Mouse (Mus musculus) CH12.LX (cell line): ENCODE measurements around the gene Tmem214. TPM values are rescaled to one million over a fixed set of nuclear protein-coding genes. Genes with fewer than 3 reads are reported as not detected.

Source experiments
- DNase-seq: peaks from one replicate; pipeline ENCODE4 v3.0.0-alpha.2; 2013; ENCODE audit errors: extremely low read depth
- H3K27ac ChIP-seq: 2 replicates; pipeline ENCODE4 v1.5.1; 2012; ENCODE audit warnings: low read depth, mild to moderate bottlenecking, control low read depth, moderate library complexity; ENCODE audit not compliant: insufficient read depth
- H3K27me3 ChIP-seq: replicated peaks from 2 replicates; pipeline ENCODE3; 2012; ENCODE audit warnings: inconsistent platforms
- H3K36me3 ChIP-seq, 2 experiments: replicated peaks in 1 of 2; 2 replicates each; pipeline versions ENCODE3 to v1.6.1; 2012; ENCODE audit warnings: inconsistent platforms in 1 of 2, low read length in 1 of 2, mild to moderate bottlenecking in 1 of 2, mixed read lengths in 1 of 2, moderate library complexity in 1 of 2; ENCODE audit not compliant: control insufficient read depth in 1 of 2, insufficient read depth in 1 of 2
- H3K4me1 ChIP-seq, 2 experiments: 2 replicates each; pipeline ENCODE4 v1.6.1; 2012; ENCODE audit warnings: inconsistent platforms in 1 of 2, moderate library complexity in 1 of 2; ENCODE audit not compliant: insufficient read depth in 2 of 2, control insufficient read depth in 1 of 2
- H3K4me2 ChIP-seq: 2 replicates; pipeline ENCODE4 v1.6.1; 2012; ENCODE audit warnings: low read depth, mild to moderate bottlenecking, control low read depth; ENCODE audit not compliant: poor library complexity, insufficient read depth, severe bottlenecking
- H3K4me3 ChIP-seq, 3 experiments: fragments of 150-350 bp in 1 of 3; sonication (generic) in 1 of 3; replicated peaks in 1 of 3; 2 replicates each; pipeline versions ENCODE3 to v1.5.1; 2011 to 2012; ENCODE audit warnings: low read depth in 2 of 3, low read length in 2 of 3, mild to moderate bottlenecking in 2 of 3, moderate library complexity in 2 of 3, control low read depth in 1 of 3, improper control_type of control experiment in 1 of 3, inconsistent platforms in 1 of 3, mixed read lengths in 1 of 3; ENCODE audit not compliant: poor library complexity in 1 of 3
- H3K79me2 ChIP-seq: replicated peaks from 2 replicates; pipeline ENCODE4 v1.6.1; 2012; ENCODE audit warnings: mild to moderate bottlenecking, moderate library complexity; ENCODE audit not compliant: control insufficient read depth, poor library complexity, insufficient read depth, severe bottlenecking; ENCODE audit errors: extremely low read depth
- H3K9ac ChIP-seq: 2 replicates; pipeline ENCODE4 v1.6.1; 2012; ENCODE audit warnings: low read depth, mild to moderate bottlenecking, control low read depth, moderate library complexity; ENCODE audit not compliant: insufficient read depth
- H3K9me3 ChIP-seq: replicated peaks from 2 replicates; pipeline ENCODE3; 2012; ENCODE audit warnings: low read length, inconsistent platforms, mixed read lengths
- CHD2 ChIP-seq: IDR thresholded peaks from 2 replicates; pipeline ENCODE4 v1.6.1; 2011; ENCODE audit warnings: low read length, improper control_type of control experiment
- CTCF ChIP-seq, 2 experiments: IDR thresholded peaks in 1 of 2; conservative IDR thresholded peaks in 1 of 2; 2 replicates each; pipeline ENCODE4 v1.5.1; 2011 to 2012; ENCODE audit warnings: low read depth in 2 of 2, low read length in 2 of 2, improper control_type of control experiment in 1 of 2, inconsistent platforms in 1 of 2, mild to moderate bottlenecking in 1 of 2, moderate library complexity in 1 of 2
- E2F4 ChIP-seq: IDR thresholded peaks from 2 replicates; pipeline ENCODE4 v1.6.1; 2011; ENCODE audit warnings: low read depth, low read length, improper control_type of control experiment; ENCODE audit not compliant: insufficient replicate concordance
- ELF1 ChIP-seq: IDR thresholded peaks from 2 replicates; pipeline ENCODE4 v1.6.1; 2014; ENCODE audit warnings: low read depth, mild to moderate bottlenecking, inconsistent platforms, low read length, improper control_type of control experiment
- EP300 ChIP-seq: IDR thresholded peaks from 2 replicates; pipeline ENCODE4 v1.6.1; 2011; ENCODE audit warnings: low read length, improper control_type of control experiment
- ETS1 ChIP-seq: conservative IDR thresholded peaks from 2 replicates; pipeline ENCODE4 v1.6.1; 2012; ENCODE audit warnings: low read depth, mild to moderate bottlenecking, inconsistent platforms, low read length, improper control_type of control experiment, moderate library complexity
- GABPA ChIP-seq: IDR thresholded peaks from 2 replicates; pipeline ENCODE4 v1.6.1; 2012; ENCODE audit warnings: low read depth, low read length, improper control_type of control experiment, inconsistent platforms; ENCODE audit not compliant: insufficient replicate concordance
- JUN ChIP-seq: IDR thresholded peaks from 2 replicates; pipeline ENCODE4 v1.6.1; 2011; ENCODE audit warnings: low read depth, mild to moderate bottlenecking, low read length, improper control_type of control experiment, moderate library complexity; ENCODE audit not compliant: insufficient read depth
- JUND ChIP-seq: conservative IDR thresholded peaks from 2 replicates; pipeline ENCODE4 v1.6.1; 2011; ENCODE audit warnings: low read depth, low read length, improper control_type of control experiment
- KAT2A ChIP-seq: IDR thresholded peaks from 2 replicates; pipeline ENCODE4 v1.6.1; 2012; ENCODE audit warnings: low read length, improper control_type of control experiment, inconsistent platforms; ENCODE audit not compliant: insufficient replicate concordance
- MAFK ChIP-seq: IDR thresholded peaks from 2 replicates; pipeline ENCODE4 v1.6.1; 2011; ENCODE audit warnings: low read length, improper control_type of control experiment; ENCODE audit not compliant: insufficient replicate concordance
- MEF2A ChIP-seq: IDR thresholded peaks from 2 replicates; pipeline ENCODE4 v1.6.1; 2014; ENCODE audit warnings: low read depth, mild to moderate bottlenecking, inconsistent platforms, low read length, improper control_type of control experiment, borderline replicate concordance
- MXI1 ChIP-seq: IDR thresholded peaks from 2 replicates; pipeline ENCODE4 v1.6.1; 2011; ENCODE audit warnings: mild to moderate bottlenecking, low read depth, low read length, improper control_type of control experiment
- MYC ChIP-seq: IDR thresholded peaks from 2 replicates; pipeline ENCODE4 v1.6.1; 2011; ENCODE audit warnings: low read depth, mild to moderate bottlenecking, improper control_type of control experiment, low read length
- NELFE ChIP-seq: IDR thresholded peaks from 2 replicates; pipeline ENCODE4 v1.6.1; 2011; ENCODE audit warnings: low read depth, low read length, improper control_type of control experiment
- POLR2A ChIP-seq: IDR thresholded peaks from 2 replicates; pipeline ENCODE4 v1.6.1; 2011; ENCODE audit warnings: low read depth, mild to moderate bottlenecking, improper control_type of control experiment, low read length
- POLR2AphosphoS2 ChIP-seq: IDR thresholded peaks from 2 replicates; pipeline ENCODE4 v1.6.1; 2011; ENCODE audit warnings: low read depth, low read length, improper control_type of control experiment
- RAD21 ChIP-seq: IDR thresholded peaks from 2 replicates; pipeline ENCODE4 v1.6.1; 2011; ENCODE audit warnings: low read depth, mild to moderate bottlenecking, low read length, improper control_type of control experiment, moderate library complexity
- SIN3A ChIP-seq: IDR thresholded peaks from 2 replicates; pipeline ENCODE4 v1.6.1; 2012; ENCODE audit warnings: low read length, improper control_type of control experiment, inconsistent platforms
- TBP ChIP-seq: conservative IDR thresholded peaks from 2 replicates; pipeline ENCODE4 v1.6.1; 2011; ENCODE audit warnings: low read depth, low read length, improper control_type of control experiment
- TCF12 ChIP-seq: IDR thresholded peaks from 2 replicates; pipeline ENCODE4 v1.6.1; 2014; ENCODE audit warnings: low read depth, mild to moderate bottlenecking, inconsistent platforms, low read length, improper control_type of control experiment
- USF1 ChIP-seq: IDR thresholded peaks from 2 replicates; pipeline ENCODE4 v1.6.1; 2014; ENCODE audit warnings: low read depth, mild to moderate bottlenecking, inconsistent platforms, low read length, improper control_type of control experiment
- USF2 ChIP-seq: conservative IDR thresholded peaks from 2 replicates; pipeline ENCODE4 v1.6.1; 2011; ENCODE audit warnings: low read depth, low read length, improper control_type of control experiment
- dilution Hi-C: fragments of 300-500 bp; cut with MboI; formaldehyde crosslinking; loops from 2 replicates; pipeline ENCODE4 v1.14.3; 2020; ENCODE audit warnings: low sequenced_read_pairs; ENCODE audit not compliant: extremely low pct_unique_long_range_greater_than_20kb, extremely low pct_ligation_motif_present
- in situ Hi-C: fragments of 300-500 bp; cut with MboI; formaldehyde crosslinking; loops from 3 replicates; pipeline ENCODE4 v1.14.3; 2019; ENCODE audit warnings: low sequenced_read_pairs, low pct_ligation_motif_present, low pct_unique_long_range_greater_than_20kb, mixed read lengths
- polyA plus RNA-seq: library from polyadenylated mRNA; unstranded; fragments of >175 nt; gene quantifications from 2 replicates; pipeline ENCODE4 v1.2.1, GENCODE M21; 2012; ENCODE audit warnings: low read depth; ENCODE audit not compliant: insufficient read length
- total RNA-seq, 2 experiments: library from RNA; depleted of rRNA; stranded (reverse); fragments of 300-350 nt in 1 of 2; fragments of >200 nt in 1 of 2; gene quantifications; 2 replicates each; pipeline ENCODE4 v1.2.3; 2012 to 2014

The Tmem214 gene
- total and polyA plus RNA-seq, 3 experiments = 28.3 to 35.3 (median 31.9) TPM

DNA sequence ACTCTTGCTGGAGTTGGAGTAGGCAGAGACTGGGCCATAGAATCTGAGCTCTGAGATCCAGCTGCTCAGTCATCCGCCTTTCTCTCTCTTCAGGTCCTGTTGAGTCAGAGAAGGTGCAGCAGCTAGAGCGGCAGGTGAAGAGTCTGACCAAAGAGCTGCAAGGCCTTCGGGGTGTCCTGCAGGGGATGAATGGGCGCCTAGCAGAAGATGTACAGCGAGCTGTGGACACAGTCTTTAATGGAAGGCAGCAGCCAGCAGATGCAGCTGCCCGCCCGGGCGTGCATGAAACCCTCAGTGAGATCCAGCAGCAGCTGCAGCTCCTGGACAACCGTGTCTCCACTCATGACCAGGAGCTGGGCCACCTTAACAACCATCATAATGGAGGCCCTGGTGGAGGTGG is 49.0 kb downstream of the Tmem214 start:
- no peak for DNase-seq
- Histone ChIP-seq H3K9me3 (no peaks in the 10 kb centered on the region), H3K9ac (no peak overlapping the region), H3K36me3 (no peaks in the 10 kb centered on the region), H3K4me3 (no peak overlapping the region), H3K27ac (no peak overlapping the region), H3K4me1 (peaks cover 12 to 30% of the 10 kb centered on the region in 2 experiments), H3K27me3 (peaks cover 47% of the 10 kb centered on the region), H3K4me2 (no peak overlapping the region), H3K79me2 (no peaks in the 10 kb centered on the region)
- no peak for TF ChIP-seq USF1
- no peak for TF ChIP-seq USF2
- TF ChIP-seq EP300 = no peak
- no peak for TF ChIP-seq TBP
- in situ Hi-C loops = no loop called here
- dilution Hi-C loops = no loop called here

DNA sequence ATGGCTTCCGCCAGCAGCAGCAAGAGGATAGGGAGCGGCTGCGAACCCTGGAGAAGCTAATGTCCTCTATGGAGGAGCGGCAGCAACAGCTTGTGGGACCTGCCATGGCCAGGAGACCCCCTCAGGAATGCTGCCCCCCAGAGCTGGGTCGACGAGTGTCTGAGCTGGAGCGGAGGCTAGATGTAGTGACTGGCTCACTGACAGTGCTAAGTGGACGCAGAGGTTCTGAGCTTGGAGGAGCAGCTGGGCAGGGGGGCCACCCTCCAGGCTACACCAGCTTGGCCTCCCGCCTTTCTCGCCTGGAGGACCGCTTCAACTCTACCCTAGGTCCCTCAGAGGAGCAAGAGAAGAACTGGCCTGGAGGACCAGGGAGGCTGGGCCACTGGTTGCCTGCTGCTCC is 49.5 kb downstream of the Tmem214 start:
- no peak for TF ChIP-seq POLR2A
- no peak for TF ChIP-seq JUND
- TF ChIP-seq, all 38 proteins: peak for 0
- no peaks in the 10 kb centered on the region for H3K36me3 ChIP-seq
- no peak overlapping the region for H3K9ac ChIP-seq
- no peaks in the 10 kb centered on the region for H3K79me2 ChIP-seq
- no peak for DNase-seq
- H3K27me3 ChIP-seq = peaks cover 48% of the 10 kb centered on the region
- in situ Hi-C loops (no loop called here), dilution Hi-C loops (no loop called here)
- no peak overlapping the region for H3K4me2 ChIP-seq
- peaks cover 12 to 35% of the 10 kb centered on the region in 2 experiments for H3K4me1 ChIP-seq
- no peak overlapping the region for H3K27ac ChIP-seq
- no peak overlapping the region for H3K4me3 ChIP-seq
- H3K9me3 ChIP-seq = no peaks in the 10 kb centered on the region

DNA sequence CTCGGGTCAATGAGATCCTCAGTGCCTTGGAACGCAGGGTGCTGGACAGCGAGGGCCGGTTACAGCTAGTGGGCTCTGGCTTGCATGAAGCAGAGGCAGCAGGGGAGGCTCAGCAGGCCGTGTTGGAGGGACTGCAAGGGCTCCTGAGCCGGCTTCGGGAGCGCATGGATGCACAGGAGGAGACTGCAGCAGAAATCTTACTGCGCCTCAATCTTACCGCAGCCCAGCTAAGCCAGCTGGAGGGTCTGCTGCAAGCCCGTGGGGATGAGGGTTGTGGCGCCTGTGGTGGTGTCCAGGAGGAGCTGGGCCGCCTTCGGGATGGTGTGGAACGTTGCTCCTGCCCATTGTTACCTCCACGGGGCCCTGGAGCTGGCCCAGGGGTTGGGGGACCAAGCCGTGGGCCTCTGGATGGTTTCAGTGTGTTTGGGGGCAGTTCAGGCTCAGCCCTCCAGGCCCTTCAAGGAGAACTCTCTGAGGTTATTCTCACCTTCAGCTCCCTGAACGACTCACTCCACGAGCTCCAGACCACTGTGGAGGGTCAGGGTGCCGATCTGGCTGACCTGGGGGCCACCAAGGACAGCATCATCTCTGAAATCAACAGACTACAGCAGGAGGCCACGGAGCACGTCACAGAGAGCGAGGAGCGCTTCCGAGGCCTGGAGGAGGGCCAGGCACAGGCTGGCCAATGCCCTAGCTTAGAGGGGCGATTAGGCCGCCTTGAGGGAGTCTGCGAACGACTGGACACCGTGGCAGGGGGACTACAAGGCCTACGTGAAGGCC is 50.3 kb downstream of the Tmem214 start:
- no peak for TF ChIP-seq JUN
- TF ChIP-seq MYC = no peak
- no peak for TF ChIP-seq EP300
- no peak for TF ChIP-seq POLR2A
- no peak for TF ChIP-seq POLR2AphosphoS2
- no peak for TF ChIP-seq MEF2A
- TF ChIP-seq NELFE = no peak
- TF ChIP-seq CHD2 = no peak
- TF ChIP-seq MXI1 = no peak
- no peak for TF ChIP-seq KAT2A
- no peak for TF ChIP-seq RAD21
- TF ChIP-seq JUND = no peak
- no peak for TF ChIP-seq GABPA
- no peak for TF ChIP-seq ETS1
- no peak for TF ChIP-seq SIN3A
- TF ChIP-seq MAFK = no peak
- TF ChIP-seq CTCF (conservative IDR thresholded peaks at IDR 0.05 in 1 of 2, IDR thresholded peaks at IDR 0.05 in 1 of 2; ENCODE audit: low read depth in 2 of 2, low read length in 2 of 2) = no peak
- no peak for TF ChIP-seq ELF1
- TF ChIP-seq TCF12 = no peak
- TF ChIP-seq E2F4 = no peak
- Histone ChIP-seq H3K27me3 (peaks cover 54% of the 10 kb centered on the region), H3K36me3 (no peaks in the 10 kb centered on the region), H3K79me2 (no peaks in the 10 kb centered on the region), H3K9me3 (no peaks in the 10 kb centered on the region), H3K9ac (no peak overlapping the region), H3K4me2 (no peak overlapping the region), H3K4me1 (peaks cover 12 to 42% of the 10 kb centered on the region in 2 experiments), H3K27ac (no peak overlapping the region), H3K4me3 (no peak overlapping the region)
- dilution Hi-C loops (no loop called here), in situ Hi-C loops (no loop called here)
- DNase-seq = no peak
